Mouse (Mus musculus) erythroblast, adult 5-6 weeks (primary cell): ENCODE results near the gene 1700057G04Rik. TPM values are rescaled to one million over a fixed set of nuclear protein-coding genes. Genes with fewer than 3 reads are reported as not detected.

Source experiments
- ATAC-seq: replicated peaks from 2 replicates; pipeline ENCODE4 v1.8.0; 2016; ENCODE audit warnings: moderate number of reproducible peaks, mild to moderate bottlenecking, moderate TSS enrichment, inconsistent platforms; ENCODE audit not compliant: poor library complexity, low FRiP score, severe bottlenecking
- total RNA-seq, 2 experiments: library from RNA; stranded (forward) in 1 of 2; stranded (reverse) in 1 of 2; fragments of 150-400 nt in 1 of 2; fragments of 200-764, 138-1000 nt in 1 of 2; gene quantifications; 2 replicates each; pipeline versions ENCODE4 v1.2.3 to v1.2.4; 2015 to 2017; ENCODE audit warnings: low replicate concordance in 2 of 2

Gene 1700057G04Rik
- total RNA-seq, 2 experiments from 2014 or later: not detected

DNA sequence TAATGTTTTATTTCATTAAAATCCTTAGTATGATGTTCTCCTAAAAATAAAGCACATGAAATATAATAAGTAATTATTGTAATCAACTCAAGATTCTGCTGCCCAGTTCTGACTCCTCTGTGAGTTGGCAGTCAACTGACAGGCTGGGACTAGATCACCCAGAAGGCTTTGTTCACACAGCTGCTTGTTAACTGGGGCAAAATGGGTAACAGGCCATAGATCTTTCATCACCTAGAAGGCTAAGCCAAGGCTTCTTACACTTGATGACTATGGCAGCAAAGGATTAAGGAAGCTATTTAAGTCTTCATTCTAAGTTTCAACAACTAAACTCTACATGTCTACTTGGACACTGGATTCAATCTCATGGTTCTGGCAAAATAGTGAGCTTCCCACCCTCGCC is 68.8 kb downstream of the 1700057G04Rik start:
- ATAC-seq: no peak

DNA sequence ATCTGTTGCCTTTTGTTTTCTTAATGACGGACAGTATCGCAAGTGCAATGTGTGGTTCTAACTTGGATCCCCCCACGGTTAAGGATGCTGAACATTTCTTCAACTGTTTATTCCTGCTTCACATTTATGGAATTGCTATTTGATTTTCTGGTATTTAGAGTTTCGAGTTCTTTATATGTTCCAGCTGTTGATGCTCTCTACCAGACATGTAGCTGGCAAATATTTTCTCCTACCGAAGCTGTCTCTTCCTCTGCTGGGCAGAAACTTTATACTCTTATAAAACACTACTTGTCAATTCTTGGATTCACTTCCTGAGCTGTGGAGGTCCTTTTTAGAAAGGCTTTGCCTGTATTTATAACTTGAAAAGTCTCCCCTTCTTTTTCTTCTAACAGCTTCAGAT is 70.1 kb downstream of the 1700057G04Rik start:
- no peak for ATAC-seq

DNA sequence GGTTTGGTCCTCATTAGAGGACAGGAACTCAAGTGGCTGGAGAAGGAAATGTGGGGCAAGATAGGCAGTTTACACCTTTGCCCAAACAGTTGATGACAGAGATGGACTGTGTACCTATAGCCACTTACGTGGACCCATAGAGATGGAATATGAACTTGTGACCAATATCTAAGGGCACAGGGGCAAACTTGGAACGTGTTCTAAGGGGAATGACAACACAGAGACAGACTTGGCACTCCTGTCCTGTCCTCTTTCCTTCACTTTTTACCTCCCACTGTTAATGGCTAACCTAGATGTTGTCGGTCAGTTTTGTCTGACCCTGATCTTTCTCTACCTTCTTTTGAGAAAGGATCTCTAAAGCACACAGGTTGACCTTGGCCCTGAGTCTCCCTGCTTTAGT is 74.2 kb downstream of the 1700057G04Rik start:
- no peak for ATAC-seq

DNA sequence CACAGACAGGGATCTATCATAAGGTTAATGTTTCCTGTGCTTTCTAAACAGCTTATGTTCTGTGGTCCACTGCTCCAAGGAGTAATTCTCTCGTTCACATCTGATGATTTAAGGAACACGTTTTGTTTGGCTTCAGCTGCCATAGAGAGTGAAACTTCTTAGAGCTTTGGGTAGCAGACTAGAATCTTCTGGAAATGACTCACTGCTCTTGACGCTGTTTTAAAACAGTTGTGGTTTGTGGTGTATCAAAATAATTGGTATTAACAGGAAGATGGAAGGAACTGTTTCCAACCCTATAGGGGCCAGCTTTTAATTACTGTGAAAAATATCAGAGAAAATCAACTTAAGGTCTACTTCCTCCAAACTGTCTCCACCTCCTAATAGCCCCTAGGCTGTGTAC is 75.2 kb downstream of the 1700057G04Rik start:
- no peak for ATAC-seq

DNA sequence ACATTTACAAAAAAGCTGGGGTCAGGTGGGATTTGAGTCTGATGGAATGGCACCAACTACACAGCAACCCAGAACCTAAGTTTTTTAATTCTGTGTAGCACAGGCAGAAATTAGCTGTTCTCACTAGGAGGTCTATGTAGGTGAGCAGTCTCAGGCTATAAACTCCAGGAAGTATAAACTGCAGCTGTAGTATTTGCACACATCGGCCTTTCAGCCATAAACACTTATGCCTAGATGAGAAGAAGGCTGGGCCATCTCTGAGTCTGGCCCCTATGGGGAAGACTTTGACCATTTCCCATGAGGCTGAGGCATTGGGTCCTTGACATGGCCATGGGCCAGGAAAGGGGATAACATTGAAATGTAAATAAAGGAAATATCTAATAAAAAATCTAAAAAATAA is 76.7 kb downstream of the 1700057G04Rik start:
- no peak for ATAC-seq

DNA sequence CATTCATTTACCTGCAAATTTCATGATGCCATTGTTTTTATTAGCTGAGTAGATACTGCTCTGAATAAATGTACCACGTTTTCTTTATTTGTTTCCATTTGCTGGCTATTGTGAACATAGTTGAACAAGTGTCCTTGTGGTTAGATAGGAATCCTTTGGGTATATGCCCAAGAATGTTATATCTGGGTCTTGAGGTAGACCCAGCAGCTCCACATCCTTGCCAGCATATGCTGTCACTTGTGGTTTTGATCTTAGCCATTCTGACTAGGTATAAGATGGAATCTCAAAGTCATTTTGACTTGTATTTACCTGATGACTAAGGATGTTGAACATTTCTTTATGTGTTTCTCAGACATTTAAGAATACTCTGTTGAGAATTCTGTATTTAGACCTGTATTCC is 77.7 kb downstream of the 1700057G04Rik start:
- no peak for ATAC-seq

DNA sequence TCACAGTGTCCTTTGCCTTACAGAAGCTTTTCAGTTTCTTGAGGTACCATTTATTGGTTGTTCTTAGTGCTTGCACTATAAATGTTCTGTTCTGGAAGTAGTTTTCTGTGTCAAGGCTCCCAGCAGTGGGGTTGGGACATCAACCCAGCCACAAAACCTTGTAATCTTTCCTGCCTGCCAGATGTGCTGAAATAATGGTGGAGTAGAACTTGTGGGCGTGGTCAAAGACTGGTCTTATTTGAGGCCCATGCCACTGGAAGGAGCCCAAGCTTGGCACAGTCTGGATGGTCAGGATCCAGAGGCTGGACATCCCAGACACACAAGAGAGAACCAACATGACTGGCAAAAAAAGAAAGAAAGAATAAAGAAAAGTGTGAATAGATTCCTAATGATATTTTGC is 78.2 kb downstream of the 1700057G04Rik start:
- no peak for ATAC-seq

DNA sequence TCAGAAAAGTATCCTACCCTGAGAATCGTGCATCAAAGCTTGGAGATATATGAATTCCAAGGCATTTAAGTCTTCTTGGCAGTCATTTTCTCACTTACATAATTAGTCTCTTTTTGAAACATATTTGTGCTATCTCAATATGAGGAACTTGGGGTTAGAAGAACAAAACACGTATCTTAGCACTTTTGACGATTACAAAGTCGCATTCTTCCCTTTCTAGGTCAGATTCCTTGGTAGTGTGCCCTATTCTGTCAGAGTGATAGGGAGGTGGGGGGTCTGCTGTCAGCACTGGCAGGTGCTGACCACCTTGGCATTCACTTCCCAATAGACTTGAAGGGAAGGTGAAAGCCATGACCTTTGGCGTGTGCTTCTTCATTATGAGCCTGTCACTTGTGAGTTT is 93.5 kb downstream of the 1700057G04Rik start:
- ATAC-seq: no peak

Other genes starting within 250 kb of the 1700057G04Rik start
- gene Plscr5, start 116.4 kb upstream of the 1700057G04Rik start, total RNA-seq (2015; ENCODE audit: low replicate concordance): not detected in 2 replicates
- gene Plscr5, start 116.4 kb upstream of the 1700057G04Rik start, total RNA-seq (2017; ENCODE audit: low replicate concordance): not detected in 2 replicates
- 17.8 and 35.2 TPM in 2 replicates for gene Plscr1, start 59.6 kb upstream of the 1700057G04Rik start, total RNA-seq (2015; ENCODE audit: low replicate concordance)
- gene Plscr1, start 59.6 kb upstream of the 1700057G04Rik start, total RNA-seq (2017; ENCODE audit: low replicate concordance): 19.1 TPM in 2 replicates
- gene Plscr2, start 33.8 kb upstream of the 1700057G04Rik start, total RNA-seq (2015; ENCODE audit: low replicate concordance): not detected in 2 replicates
- gene Plscr2, start 33.8 kb upstream of the 1700057G04Rik start, total RNA-seq (2017; ENCODE audit: low replicate concordance): not detected in 2 replicates
- 1.3 and 2.9 TPM in 2 replicates for gene Plscr4, start 148.0 kb downstream of the 1700057G04Rik start, total RNA-seq (2015; ENCODE audit: low replicate concordance)
- gene Plscr4, start 148.0 kb downstream of the 1700057G04Rik start, total RNA-seq (2017; ENCODE audit: low replicate concordance): 2.2 and 2.5 TPM in 2 replicates
- gene Plod2, start 232.8 kb downstream of the 1700057G04Rik start, total RNA-seq (2015; ENCODE audit: low replicate concordance): not detected in 2 replicates
- gene Plod2, start 232.8 kb downstream of the 1700057G04Rik start, total RNA-seq (2017; ENCODE audit: low replicate concordance): not detected in 2 replicates